Mouse (Mus musculus) adrenal gland, postnatal 25 days (tissue): ENCODE measurements at regions not wholly inside any gene's neighbourhood (a gene's known extent, or its start where the extent isn't known, plus 50 kb on each side); places are given as distances from the start of the nearest gene placed in this dataset.
A peak's percentile ranks its signal among the peaks of the same experiment; 100 is the strongest.

Experiments used
- DNase-seq: peaks from one replicate; pipeline ENCODE4 v3.0.0; 2021; ENCODE audit warnings: mixed read lengths

GRCm38 (mm10) chr14:104676810-104677209, 154.4 kb upstream of the Rnf219 start:
- no peak for DNase-seq

DNA sequence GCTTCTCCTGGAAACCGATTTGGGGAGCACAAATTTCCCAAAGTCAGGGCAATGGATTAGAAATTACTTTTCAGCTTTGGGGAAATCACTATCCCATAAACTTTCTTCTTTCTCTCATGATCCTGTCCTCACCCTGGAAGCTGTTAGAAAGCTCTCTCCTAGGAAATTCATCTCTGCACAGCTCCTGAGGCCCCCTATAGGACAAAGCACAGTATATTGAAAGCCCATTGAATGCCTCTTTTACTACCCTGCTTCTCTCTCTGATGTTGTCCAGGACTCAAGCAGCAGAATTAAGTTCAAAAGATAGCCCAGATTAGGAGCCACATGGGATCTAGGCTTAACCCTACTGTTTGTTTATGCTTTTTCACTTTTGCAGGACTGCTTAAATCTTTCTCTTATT, 139.3 kb upstream of the Rnf219 start:
- DNase-seq = no peak

DNA sequence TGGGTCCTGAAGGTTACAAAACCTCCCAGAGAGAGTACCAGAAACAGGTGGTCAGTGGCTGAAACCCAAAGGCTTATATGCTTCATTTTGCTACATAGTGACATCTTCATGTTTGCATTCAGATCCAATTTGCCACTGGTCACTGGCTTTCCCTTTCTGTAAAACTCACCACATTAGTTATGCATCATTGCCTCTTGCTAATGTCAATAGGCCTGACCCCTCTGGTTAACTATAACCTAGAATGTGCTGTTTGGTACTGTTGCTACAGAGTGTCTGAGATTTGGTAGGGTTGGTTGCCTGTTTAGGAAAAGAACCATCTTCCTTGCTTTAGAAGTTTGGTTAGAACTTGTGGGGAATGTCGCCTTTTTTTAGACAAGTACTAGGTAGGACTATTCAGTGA, 136.3 kb upstream of the Rnf219 start:
- DNase-seq = no peak

DNA sequence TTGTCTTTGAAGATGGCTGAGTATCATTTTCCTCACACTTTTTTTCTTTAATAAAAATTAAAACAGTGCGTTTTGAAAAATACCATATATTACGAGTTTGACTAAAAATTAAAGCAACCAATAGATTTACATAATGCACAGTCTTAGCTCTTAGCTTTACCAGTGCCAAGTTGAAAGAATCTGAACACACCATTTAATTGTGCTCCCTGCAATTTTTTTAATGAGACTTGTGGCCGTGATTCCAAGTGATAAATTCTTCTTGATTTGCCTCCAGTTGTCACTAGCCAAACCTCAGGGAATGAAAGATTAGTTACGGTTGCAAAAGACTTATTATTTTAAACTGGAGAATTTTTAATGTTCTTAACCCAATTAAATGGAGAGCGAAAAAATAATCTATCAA, 127.5 kb upstream of the Rnf219 start:
- no peak for DNase-seq

- no peak for DNase-seq
These were observed 122.2 kb upstream of the Rnf219 start for GRCm38 (mm10) chr14:104644626-104645025.

- DNase-seq = no peak
These were observed 120.3 kb upstream of the Rnf219 start for GRCm38 (mm10) chr14:104642783-104643182.

DNA sequence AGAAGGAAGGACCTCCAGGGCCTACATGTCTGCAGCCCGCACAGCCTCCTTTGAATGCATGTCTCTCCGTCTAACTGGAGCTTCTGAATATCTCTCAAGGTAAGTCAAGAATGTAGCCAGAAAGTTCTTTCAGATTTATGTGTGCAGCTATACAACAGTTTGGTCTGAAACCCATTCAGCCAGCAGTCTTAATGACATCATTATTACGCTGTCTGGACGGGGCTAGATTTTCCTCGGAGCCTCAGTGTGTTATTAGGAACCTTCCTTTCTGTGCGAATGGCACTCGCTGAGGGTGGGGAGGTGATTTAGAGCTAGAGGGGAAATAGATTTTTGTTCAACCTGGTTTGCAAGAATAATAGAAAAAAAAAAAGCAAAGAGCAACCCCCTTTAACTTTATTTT, 116.9 kb upstream of the Rnf219 start:
- DNase-seq = no peak

DNA sequence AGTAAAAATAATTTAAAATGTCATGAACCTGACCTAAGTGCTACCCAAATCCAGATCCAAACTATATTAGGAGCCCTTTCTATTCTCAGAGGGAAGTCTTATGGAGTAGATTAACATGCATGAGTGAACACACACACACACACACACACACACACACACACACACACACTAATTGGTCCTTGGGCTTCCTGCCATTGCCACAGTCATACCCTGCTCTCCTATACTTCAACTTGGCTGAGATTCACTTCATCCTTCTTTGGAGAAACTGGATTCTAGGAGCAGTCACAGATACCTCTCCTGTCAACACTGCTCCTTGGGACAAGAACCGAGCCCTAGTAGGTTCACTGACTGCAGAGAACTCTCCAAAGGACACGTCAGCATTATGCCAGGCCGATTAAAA, 89.0 kb upstream of the Rnf219 start:
- no peak for DNase-seq

DNA sequence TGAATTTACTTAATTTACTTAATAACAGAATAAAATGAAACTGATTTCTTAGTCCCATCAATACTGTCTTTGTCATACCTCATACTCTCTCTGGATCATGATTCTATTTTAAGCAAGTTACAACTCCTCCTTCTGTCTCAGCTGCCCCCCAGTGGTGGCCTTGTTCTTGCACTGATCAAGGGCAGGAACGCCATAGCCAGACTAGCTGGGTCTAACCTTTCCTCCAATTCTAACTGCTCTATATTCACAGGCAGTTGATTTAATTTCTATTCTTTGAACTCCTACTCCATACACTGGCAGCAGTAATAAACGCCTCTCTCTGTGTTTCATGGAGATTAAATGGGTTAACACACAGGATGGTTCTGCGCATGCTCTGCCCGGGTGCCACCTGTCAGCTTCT, 87.9 kb upstream of the Rnf219 start:
- DNase-seq = peak; percentile 12

DNA sequence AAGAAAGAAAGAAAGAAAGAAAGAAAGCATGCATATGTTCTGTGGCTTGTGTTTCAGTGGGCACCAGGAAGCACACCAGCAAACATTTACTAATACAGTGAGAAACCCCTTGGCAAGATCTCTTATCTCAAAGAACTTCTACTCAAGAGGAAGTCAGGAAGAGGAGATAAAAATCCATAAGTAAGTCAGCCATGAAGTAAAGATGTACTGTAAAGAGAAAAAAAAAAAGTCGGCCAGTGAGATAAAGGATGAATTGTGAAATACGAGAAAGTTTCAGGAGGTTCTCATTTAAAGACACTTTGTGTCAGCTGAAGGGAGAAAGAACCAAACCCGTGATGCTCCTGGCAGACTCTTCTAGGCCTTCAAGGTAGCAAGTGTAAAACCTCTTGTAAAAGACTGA, 72.4 kb upstream of the Rnf219 start:
- no peak for DNase-seq
